Mouse (Mus musculus) kidney, adult 2 months (tissue): ENCODE data around the gene Mbnl2.

Experiments used
- CTCF ChIP-seq: fragments of 200-500 bp; conservative IDR thresholded peaks from 2 replicates; pipeline ENCODE4 v1.5.1; 2011; ENCODE audit warnings: low read depth, mild to moderate bottlenecking, control low read depth, low read length, moderate library complexity, mixed read lengths; ENCODE audit not compliant: insufficient read depth, insufficient read length
- POLR2A ChIP-seq: fragments of 200-500 bp; IDR thresholded peaks from one replicate; pipeline ENCODE4 v1.6.1; 2011; ENCODE audit warnings: low read depth, low read length, control low read depth

GRCm38 (mm10) chr14:120292133-120292532, 16.7 kb downstream of the Mbnl2 start:
- TF ChIP-seq POLR2A, result no peak
- no peak for TF ChIP-seq CTCF
